Mouse (Mus musculus) stomach, postnatal 0 days (tissue): Measurements from ENCODE around the gene Fndc11. TPM values are rescaled to one million over a fixed set of nuclear protein-coding genes. Genes with fewer than 3 reads are reported as not detected.

ENCODE experiments used
- ATAC-seq: fragments of 200-750 bp; cut with Nextera tagmentation; 2 replicates; pipeline ENCODE4 v1.8.0; 2017; ENCODE audit not compliant: low FRiP score, low TSS enrichment
- DNase-seq: peaks from one replicate; pipeline ENCODE4 v3.0.0-alpha.2; 2016; ENCODE audit warnings: low spot score
- H3K27ac ChIP-seq: fragments of 300-500 bp; sonication (generic); replicated peaks from 2 replicates; pipeline ENCODE4 v1.5.1; 2014; ENCODE audit warnings: mild to moderate bottlenecking, control low read depth
- H3K27me3 ChIP-seq: fragments of 300-500 bp; sonication (generic); 2 replicates; pipeline ENCODE4 v1.6.1; 2014; ENCODE audit warnings: low read length; ENCODE audit not compliant: control insufficient read depth, insufficient read depth
- H3K36me3 ChIP-seq: fragments of 300-500 bp; sonication (generic); 2 replicates; pipeline ENCODE4 v1.6.1; 2014; ENCODE audit warnings: low read length, mixed read lengths; ENCODE audit not compliant: control insufficient read depth, insufficient read depth
- H3K4me1 ChIP-seq: fragments of 300-500 bp; sonication (generic); replicated peaks from 2 replicates; pipeline ENCODE4 v1.6.1; 2014; ENCODE audit warnings: antibody characterized with exemption; ENCODE audit not compliant: control insufficient read depth, insufficient read depth
- H3K4me2 ChIP-seq: fragments of 300-500 bp; sonication (generic); replicated peaks from 2 replicates; pipeline ENCODE4 v1.6.1; 2014; ENCODE audit warnings: low read depth, mild to moderate bottlenecking, control low read depth, moderate library complexity
- H3K4me3 ChIP-seq: fragments of 300-500 bp; sonication (generic); 2 replicates; pipeline ENCODE4 v1.5.1; 2014; ENCODE audit warnings: low read depth, low read length, control low read depth
- H3K9ac ChIP-seq: fragments of 300-500 bp; sonication (generic); 2 replicates; pipeline ENCODE4 v1.6.1; 2014; ENCODE audit warnings: mild to moderate bottlenecking, low read length, control low read depth, mixed read lengths
- H3K9me3 ChIP-seq: fragments of 300-500 bp; sonication (generic); 2 replicates; pipeline ENCODE4 v1.6.1; 2016; ENCODE audit warnings: low read length; ENCODE audit not compliant: control insufficient read depth
- CTCF ChIP-seq: IDR thresholded peaks from 2 replicates; pipeline ENCODE4 v1.5.1; 2016; ENCODE audit warnings: antibody characterized with exemption, low read depth, mild to moderate bottlenecking, moderate library complexity
- EP300 ChIP-seq: optimal IDR thresholded peaks from 2 replicates; pipeline ENCODE3; 2016; ENCODE audit warnings: antibody characterized with exemption
- WGBS: fragments of 180-500 bp; shearing (Covaris S2); extraction: QIAGEN DNeasy Blood & Tissue Kit; methylation state at CpG from one replicate; pipeline ENCODE4 v1.1.7; 2014; 5-methylcytosine and 5-hydroxymethylcytosine counted together
- polyA plus RNA-seq: library from polyadenylated mRNA; unstranded; fragments of >200 nt; fragmentation: Nextera tagmentation; extraction: Ambion mirVana; gene quantifications from 2 replicates; pipeline ENCODE4 v1.2.1, GENCODE M21; 2015

The Fndc11 gene
- polyA plus RNA-seq, 1 experiment from 2014 or later, result 0.36 TPM

GRCm38 (mm10) chr2:181196628-181197300 lies 23.0 kb upstream of the Fndc11 start:
- Histone ChIP-seq H3K4me3 (no peak overlapping the region), H3K9me3 (no peaks in the 10 kb centered on the region), H3K4me2 (no peak overlapping the region), H3K9ac (no peak overlapping the region), H3K27me3 (no peaks in the 10 kb centered on the region), H3K4me1 (no peaks in the 10 kb centered on the region), H3K27ac (no peak overlapping the region), H3K36me3 (no peaks in the 10 kb centered on the region)
- WGBS, result 76% methylated on average over 4 of the region's 4 CpGs
- TF ChIP-seq CTCF (no peak), EP300 (no peak)
- DNase-seq (no peak), ATAC-seq (no peak)

- Histone ChIP-seq H3K9me3 (no peaks in the 10 kb centered on the region), H3K27me3 (no peaks in the 10 kb centered on the region), H3K4me3 (no peak overlapping the region), H3K36me3 (no peaks in the 10 kb centered on the region), H3K9ac (no peak overlapping the region), H3K4me2 (no peak overlapping the region), H3K4me1 (no peaks in the 10 kb centered on the region), H3K27ac (no peak overlapping the region)
- ATAC-seq, result no peak
- 63% methylated on average over 3 of the region's 3 CpGs for WGBS
- no peak for DNase-seq
- TF ChIP-seq EP300 (no peak), CTCF (no peak)
Observed at GRCm38 (mm10) chr2:181201606-181202005, 18.2 kb upstream of the Fndc11 start.

DNA sequence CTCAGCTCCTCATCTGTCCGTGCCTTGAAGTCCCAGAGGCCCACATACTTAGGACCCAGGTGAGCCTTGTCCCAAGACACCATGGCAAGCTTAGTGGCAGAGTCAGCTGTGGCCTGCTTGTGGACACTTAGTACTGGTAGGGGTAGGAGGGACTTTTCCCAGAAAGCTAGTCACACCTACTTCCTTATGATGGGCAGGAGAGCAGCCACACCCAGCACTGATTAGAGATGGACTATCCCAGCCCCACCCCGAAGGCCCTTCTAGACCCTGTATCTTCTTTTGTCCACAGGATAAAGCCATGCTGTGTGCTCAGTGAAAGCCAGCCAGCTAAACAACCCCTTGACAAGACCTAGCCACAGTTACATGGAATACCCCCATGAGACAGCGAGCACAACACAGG lies 17.4 kb upstream of the Fndc11 start, which contains the start of gene Ptk6:
Gene Ptk6 (minus strand): TSS at position 368 of the 400 bp plus-strand sequence.
- Histone ChIP-seq H3K27me3 (no peaks in the 10 kb centered on the region), H3K9me3 (no peaks in the 10 kb centered on the region), H3K27ac (peak within 1 kb of the TSS; percentile 18; the same call in 1 of the 2 replicates), H3K4me1 (no peaks in the 10 kb centered on the region), H3K36me3 (no peaks in the 10 kb centered on the region), H3K4me2 (no peak within 1 kb of the TSS), H3K9ac (no peak within 1 kb of the TSS), H3K4me3 (no peak within 1 kb of the TSS)
- 74% methylated on average over 3 of the region's 3 CpGs for WGBS
- DNase-seq (no peak), ATAC-seq (peak; percentile 16; the same call in 1 of the 2 replicates)
- no peak for TF ChIP-seq EP300
- TF ChIP-seq CTCF, result no peak

- no peak overlapping the region for H3K4me2 ChIP-seq
- H3K9me3 ChIP-seq, result no peaks in the 10 kb centered on the region
- no peak for ATAC-seq
Observed at GRCm38 (mm10) chr2:181202886-181203285, 16.9 kb upstream of the Fndc11 start.

DNA sequence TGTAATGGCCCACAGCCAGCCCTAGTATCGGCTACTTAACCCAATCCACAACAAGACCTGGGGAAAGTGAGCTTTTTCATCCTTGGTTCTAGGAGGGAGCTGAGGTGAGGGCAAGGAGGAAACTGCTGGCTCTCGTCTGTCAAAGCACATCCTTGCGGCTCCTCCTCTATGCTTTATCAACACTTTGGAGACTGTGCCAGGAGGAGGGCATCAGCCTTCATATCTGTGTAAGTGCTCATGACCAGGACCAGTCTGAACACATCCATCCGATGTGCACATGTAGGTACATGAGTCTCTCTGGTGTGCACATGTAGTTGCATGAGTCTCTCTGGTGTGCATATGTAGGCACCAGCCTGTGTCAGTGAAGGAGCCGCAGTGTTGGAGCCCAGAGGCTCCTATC lies 14.1 kb upstream of the Fndc11 start:
- no peak for ATAC-seq
- no peak for TF ChIP-seq EP300
- no peak for TF ChIP-seq CTCF
- no peaks in the 10 kb centered on the region for H3K27me3 ChIP-seq
- H3K4me3 ChIP-seq, result no peak overlapping the region
- H3K27ac ChIP-seq, result no peak overlapping the region
- no peak overlapping the region for H3K9ac ChIP-seq
- no peaks in the 10 kb centered on the region for H3K36me3 ChIP-seq
- no peaks in the 10 kb centered on the region for H3K4me1 ChIP-seq
- DNase-seq, result no peak
- WGBS, result 81% methylated on average over 5 of the region's 5 CpGs
- H3K4me2 ChIP-seq, result no peak overlapping the region
- no peaks in the 10 kb centered on the region for H3K9me3 ChIP-seq

More at GRCm38 (mm10) chr2:181202886-181203285, 16.9 kb upstream of the Fndc11 start:
- no peak overlapping the region for H3K9ac ChIP-seq
- H3K36me3 ChIP-seq, result no peaks in the 10 kb centered on the region
- H3K4me1 ChIP-seq, result no peaks in the 10 kb centered on the region
- TF ChIP-seq CTCF (no peak), EP300 (no peak)
- H3K27me3 ChIP-seq, result no peaks in the 10 kb centered on the region
- DNase-seq, result no peak
- WGBS, result 62% methylated on average over 6 of the region's 6 CpGs
- H3K4me3 ChIP-seq, result no peak overlapping the region
- H3K27ac ChIP-seq, result 0 out of 2 replicates have a peak overlapping the region, but pooled peaks have one; percentile 8

GRCm38 (mm10) chr2:181206118-181206517 lies 13.7 kb upstream of the Fndc11 start:
- Histone ChIP-seq H3K4me1 (no peaks in the 10 kb centered on the region), H3K27me3 (no peaks in the 10 kb centered on the region), H3K9me3 (no peaks in the 10 kb centered on the region), H3K36me3 (no peaks in the 10 kb centered on the region), H3K27ac (no peak overlapping the region), H3K4me3 (no peak overlapping the region), H3K4me2 (no peak overlapping the region), H3K9ac (no peak overlapping the region)
- ATAC-seq, result 0 out of 2 replicates have a peak, but pooled peaks have one; percentile 8
- no peak for TF ChIP-seq CTCF
- TF ChIP-seq EP300, result no peak
- no peak for DNase-seq
- 57% methylated on average over 9 of the region's 9 CpGs for WGBS
